Mouse (Mus musculus): ENCODE measurements at regions not wholly inside any gene's neighbourhood (a gene's known extent, or its start where the extent isn't known, plus 50 kb on each side); places are given as distances from the start of the nearest gene placed in this dataset.

DNA sequence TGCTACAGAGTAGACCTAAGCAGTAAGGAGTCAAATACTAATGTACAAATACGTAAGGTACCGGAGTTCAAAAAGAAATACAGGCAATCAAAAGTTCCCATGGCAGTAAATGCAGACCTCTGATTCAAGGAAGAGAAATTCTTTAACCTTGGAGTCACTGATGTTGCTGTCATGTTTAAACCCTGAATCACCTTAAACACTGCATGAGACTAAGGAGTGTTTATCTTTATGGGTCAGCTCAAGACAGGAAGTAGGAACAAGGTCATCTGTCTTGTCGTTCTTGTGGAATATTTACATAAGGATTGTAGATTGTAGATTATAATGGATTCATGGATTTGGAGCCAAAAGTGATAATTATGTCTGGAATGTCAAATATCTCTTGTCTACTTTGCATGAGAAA is 1708.7 kb upstream of the Slc10a2 start:
- Histone ChIP-seq H3K4me1 (ENCODE audit: control insufficient read depth, insufficient read depth, low read length) (no peaks in the 10 kb centered on the region), H3K27me3 (ENCODE audit: control insufficient read depth, insufficient read depth, low read length) (no peaks in the 10 kb centered on the region), H3K36me3 (ENCODE audit: control insufficient read depth, insufficient read depth, low read length) (no peaks in the 10 kb centered on the region), H3K4me3 (ENCODE audit: control insufficient read depth, low read depth, low read length) (no peak overlapping the region), H3K27ac (ENCODE audit: control insufficient read depth, insufficient read depth, low read depth, low read length) (no peak overlapping the region)
- TF ChIP-seq CTCF (IDR thresholded peaks at IDR 0.05; ENCODE audit: control insufficient read depth, insufficient read depth, insufficient replicate concordance, low read depth, low read length) (no peak), POLR2A (IDR thresholded peaks at IDR 0.05; ENCODE audit: control insufficient read depth, low read depth, low read length) (no peak)

DNA sequence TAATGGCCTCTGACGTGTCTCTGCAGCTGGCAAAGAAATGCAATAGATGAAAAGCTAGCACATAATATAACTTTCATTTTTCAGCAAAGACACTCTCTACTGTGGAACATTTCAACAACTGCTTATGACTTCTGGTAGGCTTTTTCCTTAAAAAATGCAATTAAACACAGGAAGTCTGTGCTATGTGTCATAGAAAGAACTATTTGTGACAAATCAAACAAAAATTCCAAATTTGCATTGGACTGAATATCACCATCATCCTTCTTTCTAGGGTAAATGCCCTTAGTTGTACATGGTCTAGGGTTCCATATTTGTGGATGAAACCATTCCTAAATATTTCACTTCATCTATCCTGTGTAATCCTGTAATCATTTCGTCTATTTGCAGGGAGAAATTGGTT is 1702.0 kb upstream of the Slc10a2 start:
- no peak for TF ChIP-seq POLR2A (IDR thresholded peaks at IDR 0.05; ENCODE audit: control insufficient read depth, low read depth, low read length)
- TF ChIP-seq CTCF (IDR thresholded peaks at IDR 0.05; ENCODE audit: control insufficient read depth, insufficient read depth, insufficient replicate concordance, low read depth, low read length): no peak
- H3K27ac ChIP-seq (ENCODE audit: control insufficient read depth, insufficient read depth, low read depth, low read length): no peak overlapping the region

DNA sequence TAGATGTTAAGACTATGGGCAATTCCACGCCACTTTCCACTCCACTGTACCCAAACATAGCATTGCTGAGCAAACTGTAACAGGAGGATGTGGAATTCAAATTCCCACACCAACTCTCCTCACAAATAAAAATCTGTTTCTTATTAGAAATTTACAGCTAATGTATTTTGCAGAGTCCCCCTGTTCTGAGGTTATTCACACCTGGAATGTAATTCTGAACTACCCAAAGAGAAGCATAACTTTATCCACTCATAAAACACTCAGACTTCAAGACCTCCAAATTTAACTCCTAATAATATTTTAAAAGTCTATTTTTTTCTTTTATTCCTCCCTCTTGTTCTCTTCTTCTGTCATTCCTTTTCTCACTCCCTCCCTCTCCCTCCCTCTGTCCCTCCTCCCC is 1698.0 kb upstream of the Slc10a2 start:
- Histone ChIP-seq H3K4me3 (ENCODE audit: control insufficient read depth, low read depth, low read length) (no peak overlapping the region), H3K27me3 (ENCODE audit: control insufficient read depth, insufficient read depth, low read length) (no peaks in the 10 kb centered on the region), H3K27ac (ENCODE audit: control insufficient read depth, insufficient read depth, low read depth, low read length) (no peak overlapping the region), H3K36me3 (ENCODE audit: control insufficient read depth, insufficient read depth, low read length) (no peaks in the 10 kb centered on the region), H3K4me1 (ENCODE audit: control insufficient read depth, insufficient read depth, low read length) (no peaks in the 10 kb centered on the region)
- TF ChIP-seq POLR2A (IDR thresholded peaks at IDR 0.05; ENCODE audit: control insufficient read depth, low read depth, low read length): no peak
- no peak for TF ChIP-seq CTCF (IDR thresholded peaks at IDR 0.05; ENCODE audit: control insufficient read depth, insufficient read depth, insufficient replicate concordance, low read depth, low read length)

More for the DNA sequence above, 1702.0 kb upstream of the Slc10a2 start:
- H3K27me3 ChIP-seq (ENCODE audit: control insufficient read depth, insufficient read depth, low read length): no peaks in the 10 kb centered on the region
- no peak overlapping the region for H3K4me3 ChIP-seq (ENCODE audit: control insufficient read depth, low read depth, low read length)
- H3K4me1 ChIP-seq (ENCODE audit: control insufficient read depth, insufficient read depth, low read length): no peaks in the 10 kb centered on the region
- H3K36me3 ChIP-seq (ENCODE audit: control insufficient read depth, insufficient read depth, low read length): no peaks in the 10 kb centered on the region

- Histone ChIP-seq H3K4me3 (ENCODE audit: control insufficient read depth, low read depth, low read length) (no peak overlapping the region), H3K27ac (ENCODE audit: control insufficient read depth, insufficient read depth, low read depth, low read length) (no peak overlapping the region), H3K36me3 (ENCODE audit: control insufficient read depth, insufficient read depth, low read length) (no peaks in the 10 kb centered on the region), H3K4me1 (ENCODE audit: control insufficient read depth, insufficient read depth, low read length) (no peaks in the 10 kb centered on the region), H3K27me3 (ENCODE audit: control insufficient read depth, insufficient read depth, low read length) (no peaks in the 10 kb centered on the region)
- TF ChIP-seq POLR2A (IDR thresholded peaks at IDR 0.05; ENCODE audit: control insufficient read depth, low read depth, low read length) (no peak), CTCF (IDR thresholded peaks at IDR 0.05; ENCODE audit: control insufficient read depth, insufficient read depth, insufficient replicate concordance, low read depth, low read length) (no peak)
Measured at GRCm38 (mm10) chr8:6801076-6801475, 1695.9 kb upstream of the Slc10a2 start.

DNA sequence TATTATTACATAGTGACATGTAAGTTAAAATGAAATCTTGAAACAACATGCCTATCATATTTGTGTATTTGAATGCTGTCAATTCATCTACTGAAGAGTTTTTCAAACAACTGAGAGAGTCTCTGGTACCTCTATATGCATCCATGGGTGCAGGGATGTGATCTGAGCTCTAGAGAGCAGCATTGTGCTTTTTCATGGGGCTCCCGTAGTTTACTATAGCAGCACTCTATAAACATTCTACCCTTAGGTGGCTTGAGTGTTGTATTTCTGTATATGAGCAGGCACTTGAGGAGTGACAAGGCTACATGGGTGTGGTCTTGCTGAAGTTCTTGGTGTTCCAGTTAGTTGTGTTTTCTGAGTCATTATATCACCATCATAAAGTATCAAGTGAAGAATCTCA is 1683.9 kb upstream of the Slc10a2 start:
- Histone ChIP-seq H3K27me3 (ENCODE audit: control insufficient read depth, insufficient read depth, low read length) (no peaks in the 10 kb centered on the region), H3K36me3 (ENCODE audit: control insufficient read depth, insufficient read depth, low read length) (no peaks in the 10 kb centered on the region), H3K27ac (ENCODE audit: control insufficient read depth, insufficient read depth, low read depth, low read length) (no peak overlapping the region), H3K4me3 (ENCODE audit: control insufficient read depth, low read depth, low read length) (no peak overlapping the region), H3K4me1 (ENCODE audit: control insufficient read depth, insufficient read depth, low read length) (no peaks in the 10 kb centered on the region)
- TF ChIP-seq CTCF (IDR thresholded peaks at IDR 0.05; ENCODE audit: control insufficient read depth, insufficient read depth, insufficient replicate concordance, low read depth, low read length) (no peak), POLR2A (IDR thresholded peaks at IDR 0.05; ENCODE audit: control insufficient read depth, low read depth, low read length) (no peak)

- H3K27ac ChIP-seq (ENCODE audit: control insufficient read depth, insufficient read depth, low read depth, low read length): no peak overlapping the region
Measured at GRCm38 (mm10) chr8:6780983-6781382, 1675.8 kb upstream of the Slc10a2 start.

DNA sequence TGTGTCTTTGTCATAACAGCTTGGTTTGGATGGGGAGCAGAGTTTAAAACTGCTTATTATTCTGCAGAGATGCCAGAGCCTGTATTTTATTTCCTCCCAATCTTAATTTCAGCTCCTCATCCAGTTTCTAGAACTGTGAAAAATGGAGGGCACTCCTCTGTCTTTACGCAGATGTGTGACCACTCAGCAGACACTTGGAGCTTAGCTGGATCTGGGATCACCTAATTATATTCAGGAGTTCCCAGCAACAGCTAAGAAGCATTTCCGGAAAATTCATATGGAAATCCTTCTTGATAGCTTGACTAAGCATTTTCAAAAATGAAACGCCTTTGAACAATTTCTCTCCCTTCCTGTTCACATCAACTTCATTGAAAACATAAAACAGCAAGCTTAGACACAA is 1670.0 kb upstream of the Slc10a2 start:
- Histone ChIP-seq H3K36me3 (ENCODE audit: control insufficient read depth, insufficient read depth, low read length) (no peaks in the 10 kb centered on the region), H3K4me1 (ENCODE audit: control insufficient read depth, insufficient read depth, low read length) (no peaks in the 10 kb centered on the region), H3K27me3 (ENCODE audit: control insufficient read depth, insufficient read depth, low read length) (no peaks in the 10 kb centered on the region), H3K27ac (ENCODE audit: control insufficient read depth, insufficient read depth, low read depth, low read length) (no peak overlapping the region), H3K4me3 (ENCODE audit: control insufficient read depth, low read depth, low read length) (no peak overlapping the region)
- TF ChIP-seq CTCF (IDR thresholded peaks at IDR 0.05; ENCODE audit: control insufficient read depth, insufficient read depth, insufficient replicate concordance, low read depth, low read length): no peak
- TF ChIP-seq POLR2A (IDR thresholded peaks at IDR 0.05; ENCODE audit: control insufficient read depth, low read depth, low read length): no peak

More at GRCm38 (mm10) chr8:6780983-6781382, 1675.8 kb upstream of the Slc10a2 start:
- Histone ChIP-seq H3K27me3 (ENCODE audit: control insufficient read depth, insufficient read depth, low read length) (no peaks in the 10 kb centered on the region), H3K4me3 (ENCODE audit: control insufficient read depth, low read depth, low read length) (no peak overlapping the region), H3K4me1 (ENCODE audit: control insufficient read depth, insufficient read depth, low read length) (no peaks in the 10 kb centered on the region), H3K36me3 (ENCODE audit: control insufficient read depth, insufficient read depth, low read length) (no peaks in the 10 kb centered on the region)
- no peak for TF ChIP-seq CTCF (IDR thresholded peaks at IDR 0.05; ENCODE audit: control insufficient read depth, insufficient read depth, insufficient replicate concordance, low read depth, low read length)
- no peak for TF ChIP-seq POLR2A (IDR thresholded peaks at IDR 0.05; ENCODE audit: control insufficient read depth, low read depth, low read length)

DNA sequence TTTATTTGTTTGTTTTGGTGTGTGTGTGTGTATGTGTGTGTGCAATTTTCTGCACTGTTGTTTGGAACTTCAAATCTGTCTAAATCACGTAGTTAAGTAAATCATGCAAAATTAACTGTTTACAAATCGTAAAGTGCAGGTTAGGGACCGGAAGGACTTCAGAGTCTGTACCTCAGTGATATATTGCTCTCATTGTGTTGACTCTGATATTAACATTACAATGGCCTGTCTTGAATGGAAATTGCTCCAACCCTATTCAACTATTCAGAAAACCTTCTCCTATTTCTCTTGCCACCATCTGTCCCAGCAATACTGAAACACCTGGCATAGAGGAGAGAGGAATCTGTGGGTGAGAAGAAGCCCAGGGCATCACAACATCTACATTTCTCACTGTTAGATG is 1624.4 kb upstream of the Slc10a2 start:
- no peak overlapping the region for H3K27ac ChIP-seq (ENCODE audit: control insufficient read depth, insufficient read depth, low read depth, low read length)
- H3K4me3 ChIP-seq (ENCODE audit: control insufficient read depth, low read depth, low read length): no peak overlapping the region
- H3K4me1 ChIP-seq (ENCODE audit: control insufficient read depth, insufficient read depth, low read length): no peaks in the 10 kb centered on the region
- H3K27me3 ChIP-seq (ENCODE audit: control insufficient read depth, insufficient read depth, low read length): no peaks in the 10 kb centered on the region
- no peaks in the 10 kb centered on the region for H3K36me3 ChIP-seq (ENCODE audit: control insufficient read depth, insufficient read depth, low read length)
- TF ChIP-seq POLR2A (IDR thresholded peaks at IDR 0.05; ENCODE audit: control insufficient read depth, low read depth, low read length) (no peak), CTCF (IDR thresholded peaks at IDR 0.05; ENCODE audit: control insufficient read depth, insufficient read depth, insufficient replicate concordance, low read depth, low read length) (no peak)
